Mouse (Mus musculus): ENCODE results near the gene Gm10295. TPM values are rescaled to one million over a fixed set of nuclear protein-coding genes. Genes with fewer than 3 reads are reported as not detected.

The Gm10295 gene
- total RNA-seq, 2 experiments from 2014 or later: not detected

GRCm38 (mm10) chr7:71368543-71369181, 17.4 kb upstream of the Gm10295 start:
- no peak for DNase-seq (ENCODE audit: low spot score in 2 of 2)

GRCm38 (mm10) chr7:71355596-71355995, 4.3 kb upstream of the Gm10295 start:
- DNase-seq (ENCODE audit: low spot score in 2 of 2): no peak

- DNase-seq (ENCODE audit: low spot score in 2 of 2): no peak
Observed at GRCm38 (mm10) chr7:71348922-71349321, 2.4 kb downstream of the Gm10295 start.

GRCm38 (mm10) chr7:71324919-71325583, 26.2 kb downstream of the Gm10295 start:
- no peak for DNase-seq (ENCODE audit: low spot score in 2 of 2)

GRCm38 (mm10) chr7:71313148-71313765, 38.0 kb downstream of the Gm10295 start:
- DNase-seq (ENCODE audit: low spot score in 2 of 2): no peak

GRCm38 (mm10) chr7:71312375-71312774, 38.9 kb downstream of the Gm10295 start:
- no peak for DNase-seq (ENCODE audit: low spot score in 2 of 2)

DNA sequence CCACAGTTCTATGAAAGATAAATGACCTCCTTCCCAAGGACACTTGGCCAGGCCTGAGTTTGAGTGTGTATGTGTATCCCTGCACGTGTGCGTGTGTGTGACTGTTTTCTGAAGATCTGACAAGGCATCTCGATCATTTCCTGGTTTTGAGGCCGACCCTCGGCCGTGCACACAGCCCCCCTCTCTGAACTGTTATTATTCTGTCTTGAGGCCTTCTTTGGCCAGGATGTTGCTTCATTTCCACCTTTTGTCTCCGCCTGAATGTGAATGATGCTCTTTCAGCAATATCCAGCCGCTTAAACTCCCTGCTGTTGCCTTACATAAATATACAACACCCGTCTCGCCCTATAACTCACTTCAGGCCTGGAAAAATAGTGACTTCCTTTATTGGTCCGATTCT, 39.9 kb downstream of the Gm10295 start:
- DNase-seq (ENCODE audit: low spot score in 2 of 2): no peak

GRCm38 (mm10) chr7:71308051-71308450, 43.2 kb downstream of the Gm10295 start:
- no peak for DNase-seq (ENCODE audit: low spot score in 2 of 2)

- DNase-seq (ENCODE audit: low spot score in 2 of 2): no peak
Observed at GRCm38 (mm10) chr7:71302714-71303113, 48.6 kb downstream of the Gm10295 start.
